Mouse (Mus musculus) macrophage (primary cell): Measurements from ENCODE around the gene Atp6ap1l. TPM values are rescaled to one million over a fixed set of nuclear protein-coding genes. Genes with fewer than 3 reads are reported as not detected.

ENCODE experiments used
- H3K27ac ChIP-seq: fragments of 350-480 bp; formaldehyde crosslinking; 2 replicates; pipeline ENCODE4 v1.9.0; 2021
- H3K36me3 ChIP-seq: fragments of 350-480 bp; formaldehyde crosslinking; 2 replicates; pipeline ENCODE4 v1.9.0; 2021; ENCODE audit errors: inconsistent target
- H3K4me3 ChIP-seq: fragments of 350-480 bp; formaldehyde crosslinking; 2 replicates; pipeline ENCODE4 v1.9.0; 2021; ENCODE audit errors: inconsistent target
- H3K79me2 ChIP-seq: fragments of 350-480 bp; formaldehyde crosslinking; 2 replicates; pipeline ENCODE4 v1.9.0; 2021; ENCODE audit errors: inconsistent target
- WGBS: methylation state at CpG from one replicate; pipeline ENCODE4 v1.1.7; 2026; ENCODE audit warnings: inconsistent platforms; ENCODE audit not compliant: missing documents; 5-methylcytosine and 5-hydroxymethylcytosine counted together
- polyA plus RNA-seq: library from polyadenylated mRNA; stranded (reverse); fragments of 250-400 nt; gene quantifications from 3 replicates; pipeline ENCODE4 v1.2.4, GENCODE M21; 2018; ENCODE audit warnings: inconsistent platforms

Gene Atp6ap1l
- polyA plus RNA-seq, 1 experiment from 2014 or later: not detected

- 84% methylated on average over 7 of the region's 7 CpGs for WGBS
- H3K27ac ChIP-seq: no peak overlapping the region
- H3K4me3 ChIP-seq: no peak overlapping the region
- no peaks in the 10 kb centered on the region for H3K79me2 ChIP-seq
- no peaks in the 10 kb centered on the region for H3K36me3 ChIP-seq
Observed at GRCm38 (mm10) chr13:90913675-90914192, 8.6 kb upstream of the Atp6ap1l start.

- Histone ChIP-seq H3K79me2 (no peaks in the 10 kb centered on the region), H3K27ac (no peak overlapping the region), H3K4me3 (no peak overlapping the region), H3K36me3 (no peaks in the 10 kb centered on the region)
- WGBS: 85% methylated on average over 17 of the region's 17 CpGs
Observed at GRCm38 (mm10) chr13:90912760-90913674, 7.9 kb upstream of the Atp6ap1l start.

GRCm38 (mm10) chr13:90907376-90907775, 2.2 kb upstream of the Atp6ap1l start:
- WGBS: 96% methylated on average over 11 of the region's 12 CpGs
- Histone ChIP-seq H3K79me2 (no peaks in the 10 kb centered on the region), H3K4me3 (no peak overlapping the region), H3K27ac (no peak overlapping the region), H3K36me3 (no peaks in the 10 kb centered on the region)

- no peak overlapping the region for H3K4me3 ChIP-seq
- no peak overlapping the region for H3K27ac ChIP-seq
- no peaks in the 10 kb centered on the region for H3K36me3 ChIP-seq
- no peaks in the 10 kb centered on the region for H3K79me2 ChIP-seq
- 94% methylated on average over 12 of the region's 12 CpGs for WGBS
Observed at GRCm38 (mm10) chr13:90896821-90897220, 8.3 kb downstream of the Atp6ap1l start.

GRCm38 (mm10) chr13:90896098-90896497, 9.1 kb downstream of the Atp6ap1l start:
- Histone ChIP-seq H3K36me3 (no peaks in the 10 kb centered on the region), H3K4me3 (no peak overlapping the region), H3K27ac (no peak overlapping the region), H3K79me2 (no peaks in the 10 kb centered on the region)
- WGBS: 92% methylated on average over 2 of the region's 2 CpGs

- Histone ChIP-seq H3K79me2 (no peaks in the 10 kb centered on the region), H3K4me3 (no peak overlapping the region), H3K27ac (no peak overlapping the region), H3K36me3 (no peaks in the 10 kb centered on the region)
- 91% methylated on average over 4 of the region's 4 CpGs for WGBS
Observed at GRCm38 (mm10) chr13:90894819-90895218, 10.3 kb downstream of the Atp6ap1l start.

GRCm38 (mm10) chr13:90890111-90890510, 15.0 kb downstream of the Atp6ap1l start:
- Histone ChIP-seq H3K4me3 (no peak overlapping the region), H3K36me3 (no peaks in the 10 kb centered on the region), H3K79me2 (no peaks in the 10 kb centered on the region), H3K27ac (no peak overlapping the region)
- WGBS: 98% methylated on average over 5 of the region's 5 CpGs

- no peaks in the 10 kb centered on the region for H3K36me3 ChIP-seq
- H3K27ac ChIP-seq: no peak overlapping the region
- WGBS: 4% methylated on average over 16 of the region's 18 CpGs
- H3K79me2 ChIP-seq: no peaks in the 10 kb centered on the region
- peak overlapping the region; percentile 10; the same call in 1 of the 2 replicates for H3K4me3 ChIP-seq
Observed at GRCm38 (mm10) chr13:90886568-90886983, 18.6 kb downstream of the Atp6ap1l start.

GRCm38 (mm10) chr13:90885856-90886532, 19.2 kb downstream of the Atp6ap1l start:
- Histone ChIP-seq H3K36me3 (no peaks in the 10 kb centered on the region), H3K4me3 (no peak overlapping the region; the same call in 1 of the 2 replicates), H3K27ac (no peak overlapping the region), H3K79me2 (no peaks in the 10 kb centered on the region)
- 55% methylated on average over 13 of the region's 13 CpGs for WGBS

- Histone ChIP-seq H3K79me2 (no peaks in the 10 kb centered on the region), H3K27ac (no peak overlapping the region), H3K36me3 (no peaks in the 10 kb centered on the region), H3K4me3 (no peak overlapping the region)
- 43% methylated on average over 1 of the region's 1 CpGs for WGBS
Observed at GRCm38 (mm10) chr13:90881727-90882429, 23.3 kb downstream of the Atp6ap1l start.

- H3K79me2 ChIP-seq: no peaks in the 10 kb centered on the region
- H3K36me3 ChIP-seq: no peaks in the 10 kb centered on the region
- H3K4me3 ChIP-seq: no peak overlapping the region
- 93% methylated on average over 4 of the region's 4 CpGs for WGBS
- no peak overlapping the region for H3K27ac ChIP-seq
Observed at GRCm38 (mm10) chr13:90871579-90871978, 33.6 kb downstream of the Atp6ap1l start.

- no peak overlapping the region for H3K4me3 ChIP-seq
- 80% methylated on average over 4 of the region's 4 CpGs for WGBS
- H3K36me3 ChIP-seq: no peaks in the 10 kb centered on the region
- no peak overlapping the region for H3K27ac ChIP-seq
- H3K79me2 ChIP-seq: no peaks in the 10 kb centered on the region
Observed at GRCm38 (mm10) chr13:90869157-90869556, 36.0 kb downstream of the Atp6ap1l start.

GRCm38 (mm10) chr13:90862138-90862537, 43.0 kb downstream of the Atp6ap1l start:
- H3K36me3 ChIP-seq: no peaks in the 10 kb centered on the region
- H3K79me2 ChIP-seq: no peaks in the 10 kb centered on the region
- H3K4me3 ChIP-seq: no peak overlapping the region
- H3K27ac ChIP-seq: no peak overlapping the region
- 68% methylated on average over 3 of the region's 3 CpGs for WGBS

- Histone ChIP-seq H3K4me3 (no peak overlapping the region), H3K27ac (no peak overlapping the region), H3K36me3 (no peaks in the 10 kb centered on the region), H3K79me2 (no peaks in the 10 kb centered on the region)
- WGBS: 56% methylated on average over 2 of the region's 2 CpGs
Observed at GRCm38 (mm10) chr13:90860888-90861431, 44.2 kb downstream of the Atp6ap1l start.
